Mouse (Mus musculus): ENCODE results near the gene Banf2.

DNA sequence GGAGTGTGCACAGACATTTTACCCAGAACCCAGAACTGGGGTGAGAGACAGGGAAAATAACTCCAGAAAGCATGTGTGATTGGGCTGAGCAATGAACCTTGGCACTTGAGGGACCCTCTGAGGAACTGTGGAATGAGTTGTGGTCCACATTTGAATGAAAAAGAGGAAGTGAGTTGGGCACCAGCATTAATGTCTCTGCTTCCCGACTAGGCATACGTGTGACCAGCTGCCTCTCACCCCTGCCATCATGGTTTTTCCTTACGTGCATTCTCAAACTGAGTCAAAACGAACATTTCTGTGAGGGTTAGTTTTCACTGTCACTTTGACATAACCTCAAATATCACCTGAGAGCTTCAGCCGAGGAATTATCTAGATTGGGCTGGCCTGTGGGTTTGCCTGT lies 79.8 kb downstream of the Banf2 start:
- TF ChIP-seq CTCF (IDR thresholded peaks at IDR 0.05; ENCODE audit: extremely low read depth, insufficient read length, insufficient replicate concordance, low read depth, low read length) (no peak), POLR2A (IDR thresholded peaks at IDR 0.05; ENCODE audit: low read depth, low read length) (no peak)
